Mouse (Mus musculus): Measurements from ENCODE around the gene Slc10a7. TPM values are rescaled to one million over a fixed set of nuclear protein-coding genes. Genes with fewer than 3 reads are reported as not detected.

Gene Slc10a7
- polyA plus RNA-seq, 1 experiment, result 3.5 TPM

- H3K79me2 ChIP-seq (ENCODE audit: control insufficient read depth, insufficient read depth), result no peaks in the 10 kb centered on the region
- no peak overlapping the region for H3K4me2 ChIP-seq (ENCODE audit: low read depth)
- TF ChIP-seq TCF12 (IDR thresholded peaks at IDR 0.05; ENCODE audit: insufficient read depth, poor library complexity, severe bottlenecking), result no peak
- no peak for TF ChIP-seq TCF3 (IDR thresholded peaks at IDR 0.05; ENCODE audit: insufficient read length, low read depth)
- TF ChIP-seq SRF (IDR thresholded peaks at IDR 0.05; ENCODE audit: control insufficient read depth, insufficient read length, low read depth), result no peak
- no peak for TF ChIP-seq POLR2A (IDR thresholded peaks at IDR 0.05; ENCODE audit: insufficient read length, low read depth)
- no peak for TF ChIP-seq MYOG (IDR thresholded peaks at IDR 0.05; ENCODE audit: control insufficient read depth in 1 of 3, insufficient read depth in 1 of 3, insufficient read length in 2 of 3, low read depth in 2 of 3)
- no peak for TF ChIP-seq USF1 (IDR thresholded peaks at IDR 0.05; ENCODE audit: low read depth)
- no peak for TF ChIP-seq MYOD1 (IDR thresholded peaks at IDR 0.05; ENCODE audit: control insufficient read depth in 1 of 3, insufficient read length in 2 of 3, low read depth in 2 of 3)
- no peak for TF ChIP-seq E2F4 (IDR thresholded peaks at IDR 0.05; ENCODE audit: insufficient read depth)
- no peak for TF ChIP-seq CEBPB (IDR thresholded peaks at IDR 0.05; ENCODE audit: insufficient read depth, poor library complexity, severe bottlenecking)
- TF ChIP-seq MAX (IDR thresholded peaks at IDR 0.05; ENCODE audit: low read depth), result no peak
- TF ChIP-seq REST (IDR thresholded peaks at IDR 0.05; ENCODE audit: insufficient read depth, insufficient read length), result no peak
- no peak for TF ChIP-seq POLR2AphosphoS2 (IDR thresholded peaks at IDR 0.05; ENCODE audit: insufficient read length, low read depth)
- H3K27me3 ChIP-seq (ENCODE audit: control insufficient read depth, insufficient read depth, insufficient read length), result no peaks in the 10 kb centered on the region
- H3ac ChIP-seq (ENCODE audit: control insufficient read depth, insufficient read length), result no peak overlapping the region
- no peak overlapping the region for H3K4me3 ChIP-seq
- H3K36me3 ChIP-seq (ENCODE audit: control insufficient read depth, insufficient read depth), result no peaks in the 10 kb centered on the region
Measured at GRCm38 (mm10) chr8:78626632-78627031, 117.5 kb downstream of the Slc10a7 start.

GRCm38 (mm10) chr8:78627793-78628192 is 118.6 kb downstream of the Slc10a7 start:
- Histone ChIP-seq H3K79me2 (ENCODE audit: control insufficient read depth, insufficient read depth) (no peaks in the 10 kb centered on the region), H3K4me2 (ENCODE audit: low read depth) (no peak overlapping the region), H3K36me3 (ENCODE audit: control insufficient read depth, insufficient read depth) (no peaks in the 10 kb centered on the region), H3ac (ENCODE audit: control insufficient read depth, insufficient read length) (no peak overlapping the region), H3K4me3 (no peak overlapping the region), H3K27me3 (ENCODE audit: control insufficient read depth, insufficient read depth, insufficient read length) (no peaks in the 10 kb centered on the region)
- TF ChIP-seq USF1 (IDR thresholded peaks at IDR 0.05; ENCODE audit: low read depth) (no peak), SRF (IDR thresholded peaks at IDR 0.05; ENCODE audit: control insufficient read depth, insufficient read length, low read depth) (no peak), POLR2A (IDR thresholded peaks at IDR 0.05; ENCODE audit: insufficient read length, low read depth) (no peak), TCF3 (IDR thresholded peaks at IDR 0.05; ENCODE audit: insufficient read length, low read depth) (no peak), POLR2AphosphoS2 (IDR thresholded peaks at IDR 0.05; ENCODE audit: insufficient read length, low read depth) (no peak)

- TF ChIP-seq MYOD1 (IDR thresholded peaks at IDR 0.05; ENCODE audit: control insufficient read depth in 1 of 3, insufficient read length in 2 of 3, low read depth in 2 of 3), result no peak
- no peak for TF ChIP-seq TCF3 (IDR thresholded peaks at IDR 0.05; ENCODE audit: insufficient read length, low read depth)
- TF ChIP-seq REST (IDR thresholded peaks at IDR 0.05; ENCODE audit: insufficient read depth, insufficient read length), result no peak
- H3K4me3 ChIP-seq, result no peak overlapping the region
- no peak overlapping the region for H3K4me2 ChIP-seq (ENCODE audit: low read depth)
Measured at GRCm38 (mm10) chr8:78630414-78631164, 121.4 kb downstream of the Slc10a7 start.

GRCm38 (mm10) chr8:78633012-78633411 is 123.9 kb downstream of the Slc10a7 start:
- H3K27me3 ChIP-seq (ENCODE audit: control insufficient read depth, insufficient read depth, insufficient read length), result no peaks in the 10 kb centered on the region
- no peak overlapping the region for H3K4me2 ChIP-seq (ENCODE audit: low read depth)
- no peaks in the 10 kb centered on the region for H3K79me2 ChIP-seq (ENCODE audit: control insufficient read depth, insufficient read depth)
- H3K36me3 ChIP-seq (ENCODE audit: control insufficient read depth, insufficient read depth), result no peaks in the 10 kb centered on the region
- no peak overlapping the region for H3ac ChIP-seq (ENCODE audit: control insufficient read depth, insufficient read length)
- TF ChIP-seq POLR2A (IDR thresholded peaks at IDR 0.05; ENCODE audit: insufficient read length, low read depth) (no peak), TCF12 (IDR thresholded peaks at IDR 0.05; ENCODE audit: insufficient read depth, poor library complexity, severe bottlenecking) (no peak)
- no peak overlapping the region for H3K4me3 ChIP-seq

More at GRCm38 (mm10) chr8:78630414-78631164, 121.4 kb downstream of the Slc10a7 start:
- H3K36me3 ChIP-seq (ENCODE audit: control insufficient read depth, insufficient read depth), result no peaks in the 10 kb centered on the region
- H3ac ChIP-seq (ENCODE audit: control insufficient read depth, insufficient read length), result no peak overlapping the region
- H3K27me3 ChIP-seq (ENCODE audit: control insufficient read depth, insufficient read depth, insufficient read length), result no peaks in the 10 kb centered on the region
- H3K79me2 ChIP-seq (ENCODE audit: control insufficient read depth, insufficient read depth), result no peaks in the 10 kb centered on the region

GRCm38 (mm10) chr8:78634018-78634417 is 124.9 kb downstream of the Slc10a7 start:
- no peak overlapping the region for H3ac ChIP-seq (ENCODE audit: control insufficient read depth, insufficient read length)
- H3K79me2 ChIP-seq (ENCODE audit: control insufficient read depth, insufficient read depth), result no peaks in the 10 kb centered on the region
- no peaks in the 10 kb centered on the region for H3K36me3 ChIP-seq (ENCODE audit: control insufficient read depth, insufficient read depth)
- TF ChIP-seq TCF12 (IDR thresholded peaks at IDR 0.05; ENCODE audit: insufficient read depth, poor library complexity, severe bottlenecking), result no peak
- TF ChIP-seq E2F4 (IDR thresholded peaks at IDR 0.05; ENCODE audit: insufficient read depth), result no peak
- no peak for TF ChIP-seq MYOG (IDR thresholded peaks at IDR 0.05; ENCODE audit: control insufficient read depth in 1 of 3, insufficient read depth in 1 of 3, insufficient read length in 2 of 3, low read depth in 2 of 3)
- no peak for TF ChIP-seq SRF (IDR thresholded peaks at IDR 0.05; ENCODE audit: control insufficient read depth, insufficient read length, low read depth)
- no peak for TF ChIP-seq MYOD1 (IDR thresholded peaks at IDR 0.05; ENCODE audit: control insufficient read depth in 1 of 3, insufficient read length in 2 of 3, low read depth in 2 of 3)
- no peak for TF ChIP-seq USF1 (IDR thresholded peaks at IDR 0.05; ENCODE audit: low read depth)
- TF ChIP-seq TCF3 (IDR thresholded peaks at IDR 0.05; ENCODE audit: insufficient read length, low read depth), result no peak
- TF ChIP-seq POLR2A (IDR thresholded peaks at IDR 0.05; ENCODE audit: insufficient read length, low read depth), result no peak
- no peak for TF ChIP-seq CEBPB (IDR thresholded peaks at IDR 0.05; ENCODE audit: insufficient read depth, poor library complexity, severe bottlenecking)
- TF ChIP-seq POLR2AphosphoS2 (IDR thresholded peaks at IDR 0.05; ENCODE audit: insufficient read length, low read depth), result no peak
- no peaks in the 10 kb centered on the region for H3K27me3 ChIP-seq (ENCODE audit: control insufficient read depth, insufficient read depth, insufficient read length)
- no peak overlapping the region for H3K4me3 ChIP-seq
- H3K4me2 ChIP-seq (ENCODE audit: low read depth), result no peak overlapping the region

Data from myocyte (in vitro differentiated cells).